In the genomic region with DNA sequence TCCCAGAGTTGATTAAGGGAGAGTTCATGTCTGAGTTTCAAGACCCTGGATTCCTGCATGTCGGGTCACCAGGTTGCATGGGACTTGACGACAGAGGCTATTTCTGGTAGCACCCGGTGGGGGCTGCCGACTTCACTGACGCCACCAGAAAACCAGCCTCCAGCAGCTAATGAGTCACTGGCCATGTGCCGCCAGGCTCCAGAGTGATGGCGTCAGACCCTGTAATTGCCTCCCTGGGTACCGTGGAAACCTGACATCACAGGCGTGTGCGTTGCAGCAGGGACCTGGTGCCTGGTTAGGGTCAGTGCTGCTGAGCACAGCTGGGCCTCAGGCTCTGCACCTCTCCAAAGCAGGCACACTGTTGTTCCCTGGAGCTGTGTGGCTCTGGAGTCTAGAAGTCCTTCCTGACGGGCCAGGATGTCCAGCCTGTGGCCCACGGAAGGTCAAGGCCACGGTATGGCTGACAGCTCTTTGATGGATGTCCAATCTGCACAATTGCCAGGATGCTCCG, we compare ENCODE assay signal across 13 mouse cellular contexts.
DNase-seq lines count a peak whose midpoint lies in the region; ATAC-seq and TF ChIP-seq lines count a peak whose summit lies in the region.
"Had no signal": no experiment of that assay in that cellular context is flagged by ENCODE, and none has a peak within 500 bp of the region (broad histone marks: within the 10 kb centered on the region; RNA-seq: fewer than 3 reads in every experiment).

No protein-coding gene starts in this region.

- peak overlapping the region; percentile 55 to 63; a peak in 3 of 4 replicates for H3K27ac ChIP-seq in heart, embryonic 14.5 days (replicated peaks in 1 of 2; ENCODE audit: control insufficient read depth in 1 of 2, insufficient read depth in 1 of 2, low read depth in 2 of 2, low read length in 2 of 2)
- H3K27ac ChIP-seq in heart, adult 2 months = no peak overlapping the region
- H3K27ac ChIP-seq in midbrain, embryonic 13.5 days = 0 out of 2 replicates have a peak overlapping the region, but pooled peaks have one; percentile 16
- no peak overlapping the region for H3K27ac ChIP-seq in midbrain, embryonic 14.5 days (replicated peaks; ENCODE audit: low read depth, low read length)
- H3K27ac ChIP-seq: limb, embryonic 15.5 days; lung, embryonic 15.5 days had no signal

- 23% methylated on average over 14 of the region's 14 CpGs for WGBS in heart, embryonic 14.5 days
- 59% methylated on average over 14 of the region's 14 CpGs for WGBS in heart, adult 2 months
- WGBS in midbrain, embryonic 13.5 days = 60% methylated on average over 14 of the region's 14 CpGs
- WGBS in midbrain, embryonic 14.5 days = 66% methylated on average over 14 of the region's 14 CpGs

- no peaks in the 10 kb centered on the region for H3K9me3 ChIP-seq in heart, embryonic 14.5 days (ENCODE audit: control insufficient read depth, low read length)
- H3K9me3 ChIP-seq in midbrain, embryonic 13.5 days = no peaks in the 10 kb centered on the region
- H3K9me3 ChIP-seq in midbrain, embryonic 14.5 days (ENCODE audit: control insufficient read depth, low read length) = no peaks in the 10 kb centered on the region
- H3K9me3 ChIP-seq: limb, embryonic 15.5 days; lung, embryonic 15.5 days had no signal

- no peak for TF ChIP-seq EP300 in heart, adult 2 months (IDR thresholded peaks at IDR 0.05; ENCODE audit: insufficient read depth, low read depth, low read length)

- TF ChIP-seq CTCF in heart, adult 2 months (IDR thresholded peaks at IDR 0.05) = no peak

- no peak for TF ChIP-seq POLR2A in heart, adult 2 months (IDR thresholded peaks at IDR 0.05; ENCODE audit: insufficient read depth, low read depth, low read length)

- DNase-seq in heart, adult 2 months = no peak
- DNase-seq in midbrain, embryonic 14.5 days = no peak
- DNase-seq in adrenal gland, postnatal 36 days = peak; percentile 76 to 85
- no peak for DNase-seq in frontal cortex, postnatal 10 days (ENCODE audit: low spot score in 2 of 2)
- no peak for DNase-seq in spleen, postnatal 14 days (ENCODE audit: low spot score in 2 of 2)
- DNase-seq in left cerebral cortex, postnatal 36 days (ENCODE audit: low spot score in 2 of 2) = no peak
- DNase-seq: cerebellum, postnatal 25 days; kidney, adult 9 months had no signal

- H3K4me2 ChIP-seq in heart, embryonic 14.5 days (ENCODE audit: low read length) = no peak overlapping the region
- H3K4me2 ChIP-seq in midbrain, embryonic 13.5 days (replicated peaks) = no peak overlapping the region
- H3K4me2 ChIP-seq in midbrain, embryonic 14.5 days (ENCODE audit: low read length) = no peak overlapping the region
- H3K4me2 ChIP-seq: limb, embryonic 15.5 days; lung, embryonic 15.5 days had no signal

- H3K36me3 ChIP-seq in heart, embryonic 14.5 days (ENCODE audit: control insufficient read depth, insufficient read depth, low read length) = peaks cover 51% of the 10 kb centered on the region
- H3K36me3 ChIP-seq in heart, adult 2 months (ENCODE audit: control insufficient read depth, insufficient read depth, low read length) = no peaks in the 10 kb centered on the region
- H3K36me3 ChIP-seq in midbrain, embryonic 13.5 days = peaks cover 81% of the 10 kb centered on the region
- H3K36me3 ChIP-seq in midbrain, embryonic 14.5 days (ENCODE audit: control insufficient read depth, insufficient read depth, low read length) = peaks cover 70% of the 10 kb centered on the region

- intact Hi-C loops in heart, adult 2 months (cut with DNase I) = loop anchor here (5.0 kb wide), 1 partner anchor 420 kb away; no protein-coding TSS in a partner anchor
- intact Hi-C loops in left cerebral cortex, postnatal 36 days (cut with DNase I) = no loop called here

- H3K27me3 ChIP-seq in heart, embryonic 14.5 days (ENCODE audit: control insufficient read depth, insufficient read depth, low read length) = peaks cover 5% of the 10 kb centered on the region; the same call in 1 of the 2 replicates
- no peaks in the 10 kb centered on the region for H3K27me3 ChIP-seq in heart, adult 2 months (ENCODE audit: control insufficient read depth, insufficient read depth, low read length)
- no peaks in the 10 kb centered on the region; the same call in 1 of the 2 replicates for H3K27me3 ChIP-seq in midbrain, embryonic 13.5 days
- H3K27me3 ChIP-seq in midbrain, embryonic 14.5 days (ENCODE audit: control insufficient read depth, insufficient read depth, low read length) = no peaks in the 10 kb centered on the region
- H3K27me3 ChIP-seq: lung, embryonic 15.5 days had no signal

- H3K4me3 ChIP-seq in heart, embryonic 14.5 days (ENCODE audit: control insufficient read depth in 1 of 2, insufficient read depth in 1 of 2, low read depth in 1 of 2, low read length in 2 of 2) = no peak overlapping the region
- no peak overlapping the region for H3K4me3 ChIP-seq in heart, adult 2 months
- no peak overlapping the region for H3K4me3 ChIP-seq in midbrain, embryonic 13.5 days (replicated peaks)
- no peak overlapping the region for H3K4me3 ChIP-seq in midbrain, embryonic 14.5 days (replicated peaks; ENCODE audit: low read depth, low read length)
- H3K4me3 ChIP-seq: limb, embryonic 15.5 days; lung, embryonic 15.5 days had no signal

- ATAC-seq in heart, embryonic 14.5 days (ENCODE audit: insufficient number of reproducible peaks, insufficient read depth, low FRiP score, low read depth) = no peak
- no peak for ATAC-seq in midbrain, embryonic 13.5 days
- no peak for ATAC-seq in midbrain, embryonic 14.5 days (ENCODE audit: low FRiP score, low TSS enrichment)
- ATAC-seq: forebrain, embryonic 16.5 days had no signal

- no peaks in the 10 kb centered on the region for H3K79me2 ChIP-seq in heart, adult 2 months (replicated peaks; ENCODE audit: control insufficient read depth, insufficient read depth, low read length)

- H3K4me1 ChIP-seq in heart, embryonic 14.5 days (ENCODE audit: control insufficient read depth in 2 of 2, insufficient read depth in 2 of 2, low read length in 2 of 2) = peaks cover 18 to 23% of the 10 kb centered on the region in 2 experiments
- H3K4me1 ChIP-seq in heart, adult 2 months (ENCODE audit: control insufficient read depth, insufficient read depth, low read length) = no peaks in the 10 kb centered on the region
- peaks cover 45% of the 10 kb centered on the region for H3K4me1 ChIP-seq in midbrain, embryonic 13.5 days (replicated peaks)
- peaks cover 16% of the 10 kb centered on the region for H3K4me1 ChIP-seq in midbrain, embryonic 14.5 days (ENCODE audit: control insufficient read depth, insufficient read depth, low read length)

- H3K9ac ChIP-seq in heart, embryonic 14.5 days (ENCODE audit: low read length) = peak overlapping the region; percentile 50; the same call in 1 of the 2 replicates
- H3K9ac ChIP-seq in heart, adult 2 months (ENCODE audit: low read depth, low read length) = no peak overlapping the region
- H3K9ac ChIP-seq in midbrain, embryonic 13.5 days (replicated peaks) = no peak overlapping the region
- no peak overlapping the region for H3K9ac ChIP-seq in midbrain, embryonic 14.5 days (replicated peaks; ENCODE audit: low read length)
- H3K9ac ChIP-seq: limb, embryonic 15.5 days; lung, embryonic 15.5 days had no signal

Comparison
In these comparisons a context has a peak if more than half of its experiments do, and no peak if none do; other contexts are left out.
1. H3K27ac ChIP-seq: peak in heart, embryonic 14.5 days (2 of 2) and midbrain, embryonic 13.5 days (single experiment); none in heart, adult 2 months (single experiment) and midbrain, embryonic 14.5 days (single experiment).
2. DNase-seq: peak in adrenal gland, postnatal 36 days (2 of 2); none in heart, adult 2 months (0 of 2), midbrain, embryonic 14.5 days (single experiment), frontal cortex, postnatal 10 days (0 of 2), spleen, postnatal 14 days (0 of 2) and left cerebral cortex, postnatal 36 days (0 of 2).